Comparison of ENCODE assay signal across 16 mouse cellular contexts in genomic region chr12:84172862-84173261, GRCm38 (mm10). TPM values are rescaled to one million over a fixed set of nuclear protein-coding genes. Genes with fewer than 3 reads are reported as not detected.
DNase-seq lines count a peak whose midpoint lies in the region; ATAC-seq and TF ChIP-seq lines count a peak whose summit lies in the region.
"Had no signal": no experiment of that assay in that cellular context is flagged by ENCODE, and none has a peak within 500 bp of the region (broad histone marks: within the 10 kb centered on the region; RNA-seq: fewer than 3 reads in every experiment).

No protein-coding gene starts in this region.

- H3K27me3 ChIP-seq in lung, postnatal 0 days (replicated peaks; ENCODE audit: insufficient read depth, low read length) = no peaks in the 10 kb centered on the region
- H3K27me3 ChIP-seq in midbrain, embryonic 14.5 days (ENCODE audit: control insufficient read depth, insufficient read depth, low read length) = no peaks in the 10 kb centered on the region
- H3K27me3 ChIP-seq: liver, embryonic 15.5 days; neural tube, embryonic 12.5 days had no signal

- no peak for TF ChIP-seq EP300 in lung, postnatal 0 days (IDR thresholded peaks at IDR 0.05)

- H3K9ac ChIP-seq in lung, postnatal 0 days (replicated peaks; ENCODE audit: low read depth) = no peak overlapping the region
- H3K9ac ChIP-seq in midbrain, embryonic 14.5 days (replicated peaks; ENCODE audit: low read length) = no peak overlapping the region
- H3K9ac ChIP-seq: liver, embryonic 15.5 days; neural tube, embryonic 12.5 days had no signal

- H3K36me3 ChIP-seq in lung, postnatal 0 days (ENCODE audit: insufficient read depth, low read length) = peaks cover 26% of the 10 kb centered on the region
- peaks cover 24% of the 10 kb centered on the region for H3K36me3 ChIP-seq in midbrain, embryonic 14.5 days (ENCODE audit: control insufficient read depth, insufficient read depth, low read length)

- peak overlapping the region; percentile 89 for H3K27ac ChIP-seq in lung, postnatal 0 days (ENCODE audit: low read length)
- peak overlapping the region; percentile 99 for H3K27ac ChIP-seq in bone marrow macrophage, adult 2 months (ENCODE audit: insufficient read depth, low read depth, low read length)
- no peak overlapping the region for H3K27ac ChIP-seq in midbrain, embryonic 14.5 days (replicated peaks; ENCODE audit: low read depth, low read length)
- H3K27ac ChIP-seq: neural tube, embryonic 12.5 days had no signal

- H3K4me1 ChIP-seq in lung, postnatal 0 days (ENCODE audit: insufficient read depth, low read depth, low read length) = peaks cover 45% of the 10 kb centered on the region
- peaks cover 47% of the 10 kb centered on the region for H3K4me1 ChIP-seq in bone marrow macrophage, adult 2 months (ENCODE audit: control insufficient read depth, insufficient read depth, low read length)
- H3K4me1 ChIP-seq in midbrain, embryonic 14.5 days (ENCODE audit: control insufficient read depth, insufficient read depth, low read length) = peaks cover 21% of the 10 kb centered on the region

- no peak overlapping the region for H3K4me3 ChIP-seq in lung, postnatal 0 days (ENCODE audit: low read depth, low read length)
- no peak overlapping the region for H3K4me3 ChIP-seq in bone marrow macrophage, adult 2 months (ENCODE audit: insufficient read depth, low read length)
- H3K4me3 ChIP-seq in midbrain, embryonic 14.5 days (replicated peaks; ENCODE audit: low read depth, low read length) = no peak overlapping the region
- H3K4me3 ChIP-seq: liver, embryonic 15.5 days; neural tube, embryonic 12.5 days had no signal

- no peak for TF ChIP-seq POLR2A in bone marrow macrophage, adult 2 months (IDR thresholded peaks at IDR 0.05; ENCODE audit: borderline replicate concordance, low read depth, low read length)

- DNase-seq in frontal cortex, postnatal 36 days (ENCODE audit: low spot score in 2 of 2) = no peak
- no peak for DNase-seq in lung, postnatal 0 days (ENCODE audit: low spot score)
- DNase-seq in lung, adult 18-20 months = no peak
- DNase-seq in cerebellum, postnatal 25 days = peak; percentile 71 to 73
- DNase-seq in midbrain, embryonic 14.5 days = no peak
- DNase-seq in spleen, postnatal 10 days (ENCODE audit: low spot score in 2 of 2) = no peak
- DNase-seq: embryo, embryonic 11 days; left cerebral cortex, postnatal 4 days; thymus, adult 18-20 months had no signal

- no peak overlapping the region for H3K4me2 ChIP-seq in lung, postnatal 0 days (replicated peaks; ENCODE audit: low read depth, low read length)
- no peak overlapping the region for H3K4me2 ChIP-seq in midbrain, embryonic 14.5 days (ENCODE audit: low read length)
- H3K4me2 ChIP-seq: heart, embryonic 11.5 days; neural tube, embryonic 12.5 days had no signal

- no peak for TF ChIP-seq CTCF in lung, postnatal 0 days (IDR thresholded peaks at IDR 0.05)
- TF ChIP-seq CTCF in bone marrow macrophage, adult 2 months (IDR thresholded peaks at IDR 0.05; ENCODE audit: low read depth, low read length) = no peak

- no peaks in the 10 kb centered on the region for H3K9me3 ChIP-seq in lung, postnatal 0 days (ENCODE audit: low read length)
- H3K9me3 ChIP-seq in midbrain, embryonic 14.5 days (ENCODE audit: control insufficient read depth, low read length) = no peaks in the 10 kb centered on the region
- H3K9me3 ChIP-seq: liver, embryonic 15.5 days; neural tube, embryonic 12.5 days had no signal

- ATAC-seq in frontal cortex, adult (ENCODE audit: low TSS enrichment) = 0 out of 2 replicates have a peak, but pooled peaks have one; percentile 9
- ATAC-seq in lung, postnatal 0 days = no peak
- no peak for ATAC-seq in midbrain, embryonic 14.5 days (ENCODE audit: low FRiP score, low TSS enrichment)
- ATAC-seq: activated CD4-positive, CD25-positive, alpha-beta regulatory T cell, adult 4 months; midbrain, embryonic 16.5 days had no signal

- 91% methylated on average over 17 of the region's 17 CpGs for WGBS in lung, postnatal 0 days
- WGBS in midbrain, embryonic 14.5 days = 92% methylated on average over 17 of the region's 17 CpGs

RNA-seq across cellular contexts. Expression of gene Pnma1, which starts 24.6 kb away (rescaled TPM):
- polyA plus RNA-seq in lung, postnatal 0 days (2015; fragmentation: Nextera tagmentation; extraction: Ambion mirVana) = 1.9 and 2.9 TPM in 2 replicates
- polyA plus RNA-seq in bone marrow macrophage, adult 2 months (2012; ENCODE audit: insufficient read depth, insufficient read length, missing spikeins) = 0.23 TPM in 1 of 2 replicates, not detected in the other
- 5.4 and 6.2 TPM in 2 replicates for polyA plus RNA-seq in midbrain, embryonic 14.5 days (2014; fragmentation: Nextera tagmentation; extraction: Ambion mirVana)
- polyA plus RNA-seq: activated CD4-positive, CD25-positive, alpha-beta regulatory T cell, adult 4 months had no signal

RNA-seq across cellular contexts. Expression of gene Elmsan1, which starts 45.8 kb away (rescaled TPM):
- polyA plus RNA-seq in lung, postnatal 0 days (2015; fragmentation: Nextera tagmentation; extraction: Ambion mirVana) = 5.9 and 6.7 TPM in 2 replicates
- polyA plus RNA-seq in bone marrow macrophage, adult 2 months (2012; ENCODE audit: insufficient read depth, insufficient read length, missing spikeins) = 26.6 and 33.7 TPM in 2 replicates
- polyA plus RNA-seq in midbrain, embryonic 14.5 days (2014; fragmentation: Nextera tagmentation; extraction: Ambion mirVana) = 2.7 and 4.3 TPM in 2 replicates

RNA-seq across cellular contexts. Expression of gene Dnal1, which starts 58.7 kb away (rescaled TPM):
- 3.1 and 4.5 TPM in 2 replicates for polyA plus RNA-seq in lung, postnatal 0 days (2015; fragmentation: Nextera tagmentation; extraction: Ambion mirVana)
- 3.9 TPM in 2 replicates for polyA plus RNA-seq in bone marrow macrophage, adult 2 months (2012; ENCODE audit: insufficient read depth, insufficient read length, missing spikeins)
- polyA plus RNA-seq in midbrain, embryonic 14.5 days (2014; fragmentation: Nextera tagmentation; extraction: Ambion mirVana) = 7.0 and 7.8 TPM in 2 replicates

Comparison
In these comparisons a context has a peak if more than half of its experiments do, and no peak if none do; other contexts are left out.
1. DNase-seq: peak in cerebellum, postnatal 25 days (2 of 2); none in frontal cortex, postnatal 36 days (0 of 2), lung, postnatal 0 days (single experiment), lung, adult 18-20 months (0 of 2), midbrain, embryonic 14.5 days (single experiment) and spleen, postnatal 10 days (0 of 2).